Mouse (Mus musculus): ENCODE results near the gene Plce1.

- TF ChIP-seq CTCF (IDR thresholded peaks at IDR 0.05) (no peak), EP300 (IDR thresholded peaks at IDR 0.05) (no peak)
These were observed 1.4 kb upstream of the Plce1 start for GRCm38 (mm10) chr19:38479473-38479872.

Data from lung, postnatal 0 days (tissue).